Mouse (Mus musculus): ENCODE data around the gene Gm19684. TPM values are rescaled to one million over a fixed set of nuclear protein-coding genes. Genes with fewer than 3 reads are reported as not detected.
A peak's percentile ranks its signal among the peaks of the same experiment; 100 is the strongest.
"Not testable (repeated sequence)": the region's sequence is repeated elsewhere in the genome, so short reads cannot be mapped to it uniquely, and the experiment has no call there.

Gene Gm19684
- total and polyA plus RNA-seq, 2 experiments from 2014 or later = not detected

- TF ChIP-seq CTCF (IDR thresholded peaks at IDR 0.05; ENCODE audit: low read depth) (no peak), EP300 (IDR thresholded peaks at IDR 0.05; ENCODE audit: low read depth) (no peak)
- no peak for ATAC-seq (ENCODE audit: insufficient read depth, low read depth)
- Histone ChIP-seq H3K9me3 (replicated peaks; ENCODE audit: control insufficient read depth, low read length) (no peaks in the 10 kb centered on the region), H3K27me3 (ENCODE audit: control insufficient read depth, insufficient read depth, low read length) (peaks cover 63% of the 10 kb centered on the region), H3K36me3 (replicated peaks; ENCODE audit: control insufficient read depth, insufficient read depth, low read length) (no peaks in the 10 kb centered on the region), H3K4me3 (ENCODE audit: low read depth, low read length) (peak overlapping the region; percentile 48), H3K4me1 (ENCODE audit: control insufficient read depth, insufficient read depth) (no peaks in the 10 kb centered on the region; the same call in 1 of the 2 replicates), H3K4me2 (ENCODE audit: low read depth, low read length) (peak overlapping the region; percentile 69), H3K27ac (ENCODE audit: low read depth) (no peak overlapping the region), H3K9ac (replicated peaks; ENCODE audit: low read depth, low read length) (no peak overlapping the region)
- DNase-seq (ENCODE audit: low spot score) = no peak
- 2% methylated on average over 51 of the region's 51 CpGs for WGBS
Observed at GRCm38 (mm10) chr17:36167306-36168038, 46.0 kb downstream of the Gm19684 start.

DNA sequence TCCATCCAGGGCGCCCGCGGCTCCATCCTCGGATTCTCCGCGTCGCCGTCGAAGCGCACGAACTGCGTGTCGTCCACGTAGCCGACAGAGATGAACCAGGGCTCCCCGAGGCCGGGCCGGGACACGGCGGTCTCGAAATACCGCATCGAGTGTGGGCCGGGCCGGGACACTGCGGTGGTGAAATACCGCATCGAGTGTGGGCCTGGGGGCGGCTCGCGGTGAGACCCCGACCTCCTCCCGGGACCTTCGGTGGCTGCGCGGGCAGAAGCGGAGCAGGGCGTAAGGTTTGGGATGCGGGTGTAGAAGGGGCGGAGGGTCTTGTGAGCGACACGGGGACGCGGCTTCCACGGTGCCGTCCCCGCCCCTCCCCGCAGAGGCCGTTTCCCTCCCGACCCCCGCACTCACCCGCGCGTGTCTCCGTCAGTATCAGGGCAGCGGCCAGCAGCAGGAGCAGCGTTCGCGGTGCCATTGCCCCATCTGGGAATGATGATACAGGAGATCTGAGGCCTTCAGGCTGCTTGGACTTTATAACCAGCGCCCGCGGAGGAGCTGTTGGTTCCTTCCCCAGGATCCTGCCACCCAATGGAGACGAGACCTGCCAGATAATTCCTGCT is 46.7 kb downstream of the Gm19684 start, which contains the start of gene Gm8909:
Gene Gm8909, minus strand, starts transcription at position 499 of the 614 bp plus-strand sequence.
- DNase-seq (ENCODE audit: low spot score) (no peak), ATAC-seq (ENCODE audit: insufficient read depth, low read depth) (no peak)
- Histone ChIP-seq H3K4me1 (ENCODE audit: control insufficient read depth, insufficient read depth) (no peaks in the 10 kb centered on the region; the same call in 1 of the 2 replicates), H3K27me3 (ENCODE audit: control insufficient read depth, insufficient read depth, low read length) (peaks cover 56% of the 10 kb centered on the region), H3K9ac (replicated peaks; ENCODE audit: low read depth, low read length) (no peak within 1 kb of the TSS), H3K9me3 (replicated peaks; ENCODE audit: control insufficient read depth, low read length) (no peaks in the 10 kb centered on the region), H3K4me3 (ENCODE audit: low read depth, low read length) (peak within 1 kb of the TSS; percentile 48), H3K27ac (ENCODE audit: low read depth) (no peak within 1 kb of the TSS), H3K36me3 (replicated peaks; ENCODE audit: control insufficient read depth, insufficient read depth, low read length) (no peaks in the 10 kb centered on the region), H3K4me2 (ENCODE audit: low read depth, low read length) (peak within 1 kb of the TSS; percentile 69)
- 1% methylated on average over 55 of the region's 63 CpGs for WGBS
- TF ChIP-seq CTCF (IDR thresholded peaks at IDR 0.05; ENCODE audit: low read depth) = no peak
- no peak for TF ChIP-seq EP300 (IDR thresholded peaks at IDR 0.05; ENCODE audit: low read depth)

- no CpG with 5 or more reads among the region's 1 CpGs for WGBS
- not testable (repeated sequence) for H3K4me2 ChIP-seq (ENCODE audit: low read depth, low read length)
Observed at GRCm38 (mm10) chr17:36169094-36169493, 47.6 kb downstream of the Gm19684 start.

GRCm38 (mm10) chr17:36169753-36170152 is 48.3 kb downstream of the Gm19684 start:
- Histone ChIP-seq H3K4me2 (ENCODE audit: low read depth, low read length) (no peak overlapping the region), H3K36me3 (replicated peaks; ENCODE audit: control insufficient read depth, insufficient read depth, low read length) (no peaks in the 10 kb centered on the region), H3K9me3 (replicated peaks; ENCODE audit: control insufficient read depth, low read length) (no peaks in the 10 kb centered on the region), H3K27me3 (ENCODE audit: control insufficient read depth, insufficient read depth, low read length) (peaks cover 47% of the 10 kb centered on the region), H3K4me3 (ENCODE audit: low read depth, low read length) (no peak overlapping the region), H3K4me1 (ENCODE audit: control insufficient read depth, insufficient read depth) (no peaks in the 10 kb centered on the region; the same call in 1 of the 2 replicates), H3K9ac (replicated peaks; ENCODE audit: low read depth, low read length) (no peak overlapping the region), H3K27ac (ENCODE audit: low read depth) (no peak overlapping the region)
- no peak for ATAC-seq (ENCODE audit: insufficient read depth, low read depth)
- no peak for DNase-seq (ENCODE audit: low spot score)
- TF ChIP-seq CTCF (IDR thresholded peaks at IDR 0.05; ENCODE audit: low read depth) (no peak), EP300 (IDR thresholded peaks at IDR 0.05; ENCODE audit: low read depth) (no peak)

More at GRCm38 (mm10) chr17:36169094-36169493, 47.6 kb downstream of the Gm19684 start:
- DNase-seq (ENCODE audit: low spot score); H3K4me1 ChIP-seq (ENCODE audit: control insufficient read depth, insufficient read depth); H3K27ac ChIP-seq (ENCODE audit: low read depth); H3K4me3 ChIP-seq (ENCODE audit: low read depth, low read length); H3K9me3 ChIP-seq (replicated peaks; ENCODE audit: control insufficient read depth, low read length); H3K36me3 ChIP-seq (replicated peaks; ENCODE audit: control insufficient read depth, insufficient read depth, low read length); ATAC-seq (ENCODE audit: insufficient read depth, low read depth); H3K9ac ChIP-seq (replicated peaks; ENCODE audit: low read depth, low read length): not testable (repeated sequence)
- peaks cover 52% of the 10 kb centered on the region for H3K27me3 ChIP-seq (ENCODE audit: control insufficient read depth, insufficient read depth, low read length)

DNA sequence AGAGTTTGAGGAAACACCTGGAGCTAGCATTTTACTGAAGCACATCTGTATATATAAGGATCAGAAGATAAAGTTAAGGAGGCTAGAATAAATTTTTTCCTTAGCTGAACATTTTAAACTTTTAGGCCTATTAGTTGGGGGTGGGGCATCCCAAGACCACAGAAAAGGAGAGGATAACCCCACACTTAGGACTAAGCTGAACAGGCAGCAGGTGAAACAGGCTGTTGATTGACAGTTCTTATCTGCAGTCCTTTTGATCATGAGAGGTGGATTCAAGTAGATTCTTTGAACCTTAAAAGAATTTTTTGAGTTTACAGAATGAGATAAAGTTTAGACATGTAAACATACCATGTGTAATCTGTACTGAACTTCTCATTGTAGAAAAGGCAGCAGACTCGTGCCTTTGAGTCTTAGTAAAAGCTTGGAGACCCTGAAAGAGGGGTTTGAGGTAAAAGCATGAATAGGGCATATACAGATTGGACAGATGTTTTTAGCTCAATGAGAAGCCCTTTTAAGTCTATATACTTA is 48.9 kb downstream of the Gm19684 start:
- H3K9ac ChIP-seq (replicated peaks; ENCODE audit: low read depth, low read length) = no peak overlapping the region
- H3K36me3 ChIP-seq (replicated peaks; ENCODE audit: control insufficient read depth, insufficient read depth, low read length) = no peaks in the 10 kb centered on the region
- no peak for ATAC-seq (ENCODE audit: insufficient read depth, low read depth)
- DNase-seq (ENCODE audit: low spot score) = no peak
- no peak overlapping the region for H3K27ac ChIP-seq (ENCODE audit: low read depth)
- H3K4me3 ChIP-seq (ENCODE audit: low read depth, low read length) = no peak overlapping the region
- H3K9me3 ChIP-seq (replicated peaks; ENCODE audit: control insufficient read depth, low read length) = no peaks in the 10 kb centered on the region
- 39% methylated on average over 1 of the region's 1 CpGs for WGBS
- no peak for TF ChIP-seq CTCF (IDR thresholded peaks at IDR 0.05; ENCODE audit: low read depth)
- no peak for TF ChIP-seq EP300 (IDR thresholded peaks at IDR 0.05; ENCODE audit: low read depth)
- H3K27me3 ChIP-seq (ENCODE audit: control insufficient read depth, insufficient read depth, low read length) = peaks cover 41% of the 10 kb centered on the region
- no peaks in the 10 kb centered on the region; the same call in 1 of the 2 replicates for H3K4me1 ChIP-seq (ENCODE audit: control insufficient read depth, insufficient read depth)
- no peak overlapping the region for H3K4me2 ChIP-seq (ENCODE audit: low read depth, low read length)

- H3K36me3 ChIP-seq (replicated peaks; ENCODE audit: control insufficient read depth, insufficient read depth, low read length); H3K4me2 ChIP-seq (ENCODE audit: low read depth, low read length); DNase-seq (ENCODE audit: low spot score): not testable (repeated sequence)
Observed at GRCm38 (mm10) chr17:36176132-36176531, 54.7 kb downstream of the Gm19684 start.

GRCm38 (mm10) chr17:36178938-36179337 is 57.5 kb downstream of the Gm19684 start:
- peak overlapping the region; percentile 55 for H3K4me2 ChIP-seq (ENCODE audit: low read depth, low read length)
- not testable (repeated sequence) for H3K4me1 ChIP-seq (ENCODE audit: control insufficient read depth, insufficient read depth); H3K9me3 ChIP-seq (replicated peaks; ENCODE audit: control insufficient read depth, low read length); ATAC-seq (ENCODE audit: insufficient read depth, low read depth); H3K27ac ChIP-seq (ENCODE audit: low read depth); H3K9ac ChIP-seq (replicated peaks; ENCODE audit: low read depth, low read length); H3K36me3 ChIP-seq (replicated peaks; ENCODE audit: control insufficient read depth, insufficient read depth, low read length); DNase-seq (ENCODE audit: low spot score)
- H3K4me3 ChIP-seq (ENCODE audit: low read depth, low read length) = peak overlapping the region; percentile 40
- H3K27me3 ChIP-seq (ENCODE audit: control insufficient read depth, insufficient read depth, low read length) = peaks cover 26% of the 10 kb centered on the region
- WGBS = under 1% methylated on average over 40 of the region's 40 CpGs

More at GRCm38 (mm10) chr17:36176132-36176531, 54.7 kb downstream of the Gm19684 start:
- not testable (repeated sequence) for H3K4me3 ChIP-seq (ENCODE audit: low read depth, low read length); H3K9me3 ChIP-seq (replicated peaks; ENCODE audit: control insufficient read depth, low read length); ATAC-seq (ENCODE audit: insufficient read depth, low read depth); H3K4me1 ChIP-seq (ENCODE audit: control insufficient read depth, insufficient read depth); H3K9ac ChIP-seq (replicated peaks; ENCODE audit: low read depth, low read length); H3K27ac ChIP-seq (ENCODE audit: low read depth)
- WGBS = no CpG with 5 or more reads among the region's 2 CpGs
- peaks cover 11% of the 10 kb centered on the region; the same call in 1 of the 2 replicates for H3K27me3 ChIP-seq (ENCODE audit: control insufficient read depth, insufficient read depth, low read length)
